Mouse (Mus musculus) kidney, postnatal 0 days (tissue): ENCODE measurements around the gene Cdc42se1. TPM values are rescaled to one million over a fixed set of nuclear protein-coding genes. Genes with fewer than 3 reads are reported as not detected.

ENCODE experiments used
- ATAC-seq: fragments of 200-750 bp; cut with Nextera tagmentation; replicated peaks from 2 replicates; pipeline ENCODE4 v1.8.0; 2017; ENCODE audit warnings: low read depth, moderate number of reproducible peaks, moderate TSS enrichment, moderate library complexity; ENCODE audit not compliant: low FRiP score
- DNase-seq: peaks from one replicate; pipeline ENCODE4 v3.0.0-alpha.2; 2016; ENCODE audit warnings: low spot score
- H3K27ac ChIP-seq: fragments of 300-500 bp; sonication (generic); 2 replicates; pipeline ENCODE4 v1.5.1; 2014; ENCODE audit warnings: mild to moderate bottlenecking
- H3K27me3 ChIP-seq: fragments of 300-500 bp; sonication (generic); 2 replicates; pipeline ENCODE4 v1.6.1; 2014; ENCODE audit warnings: low read length, mixed read lengths; ENCODE audit not compliant: insufficient read depth
- H3K36me3 ChIP-seq: fragments of 300-500 bp; sonication (generic); 2 replicates; pipeline ENCODE4 v1.6.1; 2014; ENCODE audit warnings: low read length, mixed read lengths; ENCODE audit not compliant: insufficient read depth
- H3K4me1 ChIP-seq: fragments of 300-500 bp; sonication (generic); replicated peaks from 2 replicates; pipeline ENCODE4 v1.6.1; 2014; ENCODE audit warnings: antibody characterized with exemption, low read length, mixed read lengths; ENCODE audit not compliant: insufficient read depth
- H3K4me2 ChIP-seq: fragments of 300-500 bp; sonication (generic); 2 replicates; pipeline ENCODE4 v1.6.1; 2014; ENCODE audit warnings: mild to moderate bottlenecking, low read length, moderate library complexity, mixed read lengths
- H3K4me3 ChIP-seq: fragments of 300-500 bp; sonication (generic); replicated peaks from 2 replicates; pipeline ENCODE4 v1.5.1; 2014; ENCODE audit warnings: low read depth, low read length
- H3K9ac ChIP-seq: fragments of 300-500 bp; sonication (generic); 2 replicates; pipeline ENCODE4 v1.6.1; 2014; ENCODE audit warnings: low read depth, low read length
- H3K9me3 ChIP-seq: fragments of 300-500 bp; sonication (generic); replicated peaks from 2 replicates; pipeline ENCODE4 v1.6.1; 2016; ENCODE audit warnings: low read length, inconsistent platforms, mixed read lengths
- CTCF ChIP-seq: IDR thresholded peaks from 2 replicates; pipeline ENCODE4 v1.5.1; 2016; ENCODE audit warnings: antibody characterized with exemption, low read depth, mild to moderate bottlenecking, moderate library complexity
- WGBS: fragments of 180-500 bp; shearing (Covaris S2); extraction: QIAGEN DNeasy Blood & Tissue Kit; methylation state at CpG from one replicate; pipeline ENCODE4 v1.1.7; 2014; 5-methylcytosine and 5-hydroxymethylcytosine counted together
- polyA plus RNA-seq: library from polyadenylated mRNA; unstranded; fragments of >200 nt; fragmentation: Nextera tagmentation; extraction: Ambion mirVana; gene quantifications from 2 replicates; pipeline ENCODE4 v1.2.1, GENCODE M21; 2015

Gene Cdc42se1
- polyA plus RNA-seq, 1 experiment from 2014 or later, result 102 TPM

GRCm38 (mm10) chr3:95261975-95262374 is 33.4 kb downstream of the Cdc42se1 start:
- Histone ChIP-seq H3K9me3 (no peaks in the 10 kb centered on the region), H3K4me2 (no peak overlapping the region), H3K4me1 (no peaks in the 10 kb centered on the region), H3K27me3 (no peaks in the 10 kb centered on the region), H3K4me3 (no peak overlapping the region), H3K9ac (no peak overlapping the region), H3K27ac (no peak overlapping the region), H3K36me3 (peaks cover 40% of the 10 kb centered on the region)
- WGBS, result 88% methylated on average over 4 of the region's 4 CpGs
- no peak for ATAC-seq
- no peak for DNase-seq
- no peak for TF ChIP-seq CTCF

DNA sequence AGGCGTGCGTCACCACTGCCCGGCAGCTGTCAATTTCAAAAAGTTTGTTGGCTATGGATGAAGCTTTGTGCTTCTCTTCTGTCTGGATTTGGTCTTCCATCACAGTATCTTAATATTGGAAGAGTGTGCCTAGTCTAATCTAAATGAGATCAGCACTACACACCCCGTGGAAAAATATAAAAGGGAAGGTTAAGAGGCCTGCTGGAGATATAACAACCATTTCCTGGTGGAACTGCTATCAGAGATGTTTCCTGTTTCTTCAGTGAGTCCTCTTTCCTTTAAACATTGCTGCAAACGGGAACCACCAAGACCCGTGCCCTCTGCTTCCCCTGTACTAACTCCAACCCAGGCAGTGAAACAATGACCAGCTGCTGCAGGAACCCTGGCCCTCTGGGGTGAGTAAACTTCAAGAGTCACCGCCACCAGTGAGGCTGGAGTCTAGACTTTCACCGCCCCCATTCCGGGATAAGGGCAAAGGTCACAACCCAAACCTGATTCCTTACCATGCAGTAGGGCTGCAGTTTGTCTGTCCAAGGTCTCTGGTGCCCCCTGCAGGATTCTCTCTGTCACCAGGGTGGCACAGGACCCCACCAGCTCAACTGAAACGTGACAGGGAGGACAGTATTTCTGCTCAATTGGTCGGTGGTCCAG is 34.7 kb downstream of the Cdc42se1 start:
- peak; percentile 69 for DNase-seq
- WGBS, result 42% methylated on average over 11 of the region's 11 CpGs
- no peaks in the 10 kb centered on the region for H3K4me1 ChIP-seq
- peak; percentile 68 for ATAC-seq
- H3K36me3 ChIP-seq, result peaks cover 34% of the 10 kb centered on the region; the same call in 1 of the 2 replicates
- no peaks in the 10 kb centered on the region for H3K9me3 ChIP-seq
- peak; percentile 81 for TF ChIP-seq CTCF
- no peak overlapping the region for H3K4me2 ChIP-seq
- 0 out of 2 replicates have a peak overlapping the region, but pooled peaks have one; percentile 15 for H3K27ac ChIP-seq
- H3K27me3 ChIP-seq, result no peaks in the 10 kb centered on the region
- H3K4me3 ChIP-seq, result no peak overlapping the region
- H3K9ac ChIP-seq, result no peak overlapping the region

GRCm38 (mm10) chr3:95264724-95265123 is 36.2 kb downstream of the Cdc42se1 start:
- H3K36me3 ChIP-seq, result peaks cover 21% of the 10 kb centered on the region; the same call in 1 of the 2 replicates
- DNase-seq, result no peak
- no peak overlapping the region for H3K4me2 ChIP-seq
- WGBS, result 78% methylated on average over 1 of the region's 1 CpGs
- no peak for TF ChIP-seq CTCF
- no peaks in the 10 kb centered on the region for H3K4me1 ChIP-seq
- no peak overlapping the region for H3K9ac ChIP-seq
- H3K27me3 ChIP-seq, result no peaks in the 10 kb centered on the region
- no peak for ATAC-seq
- no peak overlapping the region for H3K27ac ChIP-seq
- H3K9me3 ChIP-seq, result no peaks in the 10 kb centered on the region
- no peak overlapping the region for H3K4me3 ChIP-seq

GRCm38 (mm10) chr3:95266052-95266451 is 37.5 kb downstream of the Cdc42se1 start:
- no peak for ATAC-seq
- WGBS, result 93% methylated on average over 3 of the region's 3 CpGs

DNA sequence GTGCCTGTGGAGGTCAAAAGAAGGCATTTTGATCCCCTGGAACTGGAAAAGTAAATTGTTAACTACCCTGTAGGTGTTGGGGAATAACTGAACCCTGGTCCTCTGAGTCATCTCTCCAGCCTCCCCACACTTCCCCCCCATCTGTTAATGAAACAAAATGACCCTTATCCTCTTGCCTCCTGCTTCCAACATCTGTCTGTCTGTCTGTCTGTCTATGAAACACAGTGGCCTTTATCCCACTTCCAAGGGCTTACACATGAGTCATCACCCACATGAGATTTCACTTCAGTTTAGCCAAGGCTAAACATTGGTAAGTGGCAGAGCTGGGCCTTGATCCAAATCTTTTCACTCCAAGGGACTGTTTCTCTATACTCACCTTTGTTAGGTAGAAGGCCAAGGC is 39.3 kb downstream of the Cdc42se1 start:
- TF ChIP-seq CTCF, result no peak
- Histone ChIP-seq H3K4me3 (no peak overlapping the region), H3K9ac (no peak overlapping the region), H3K27me3 (no peaks in the 10 kb centered on the region), H3K4me2 (no peak overlapping the region), H3K36me3 (0 out of 2 replicates have a peak, but pooled peaks cover 12% of the 10 kb centered on the region), H3K9me3 (no peaks in the 10 kb centered on the region), H3K27ac (no peak overlapping the region), H3K4me1 (no peaks in the 10 kb centered on the region)
- peak; percentile 50 for ATAC-seq
- peak; percentile 21 for DNase-seq

More at GRCm38 (mm10) chr3:95266052-95266451, 37.5 kb downstream of the Cdc42se1 start:
- no peaks in the 10 kb centered on the region for H3K27me3 ChIP-seq
- H3K36me3 ChIP-seq, result peaks cover 21% of the 10 kb centered on the region; the same call in 1 of the 2 replicates
- H3K27ac ChIP-seq, result no peak overlapping the region
- no peak overlapping the region for H3K4me3 ChIP-seq
- no peak for TF ChIP-seq CTCF
- DNase-seq, result no peak
- no peak overlapping the region for H3K9ac ChIP-seq
- no peaks in the 10 kb centered on the region for H3K9me3 ChIP-seq
- H3K4me2 ChIP-seq, result no peak overlapping the region
- H3K4me1 ChIP-seq, result no peaks in the 10 kb centered on the region

DNA sequence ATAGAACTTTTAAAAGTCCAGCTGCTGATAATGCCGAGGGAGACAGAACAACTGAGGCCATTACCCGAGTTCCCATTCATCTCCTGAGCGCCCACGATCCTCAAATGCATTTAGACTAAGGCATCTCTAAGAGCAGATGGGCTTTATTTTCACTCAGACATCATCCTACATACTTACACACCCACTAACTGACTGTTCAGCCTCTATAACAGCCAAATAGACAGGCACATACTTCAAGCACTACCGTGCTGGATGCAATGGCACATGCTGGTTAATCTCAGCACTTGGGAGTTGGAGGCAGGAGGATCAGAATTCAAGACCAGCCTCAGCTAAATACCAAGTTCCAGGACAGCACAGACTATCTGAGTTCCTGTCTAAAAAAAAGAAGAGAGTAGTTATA is 41.3 kb downstream of the Cdc42se1 start:
- Histone ChIP-seq H3K27ac (no peak overlapping the region; the same call in 1 of the 2 replicates), H3K4me3 (no peak overlapping the region), H3K9me3 (no peaks in the 10 kb centered on the region), H3K27me3 (no peaks in the 10 kb centered on the region), H3K4me1 (no peaks in the 10 kb centered on the region), H3K9ac (no peak overlapping the region), H3K4me2 (no peak overlapping the region), H3K36me3 (0 out of 2 replicates have a peak, but pooled peaks cover 7% of the 10 kb centered on the region)
- ATAC-seq (no peak), DNase-seq (no peak)
- TF ChIP-seq CTCF, result no peak
- WGBS, result 75% methylated on average over 5 of the region's 5 CpGs
